Mouse (Mus musculus) liver, embryonic 12.5 days (tissue): ENCODE results near the gene G0s2. TPM values are rescaled to one million over a fixed set of nuclear protein-coding genes. Genes with fewer than 3 reads are reported as not detected.
"Not testable (repeated sequence)": the region's sequence is repeated elsewhere in the genome, so short reads cannot be mapped to it uniquely, and the experiment has no call there.

Experiments used
- ATAC-seq: fragments of 200-750 bp; cut with Nextera tagmentation; 2 replicates; pipeline ENCODE4 v1.8.0; 2017; ENCODE audit warnings: moderate number of reproducible peaks, mild to moderate bottlenecking, moderate library complexity
- H3K27ac ChIP-seq: fragments of 300-500 bp; sonication (generic); 2 replicates; pipeline ENCODE4 v1.5.1; 2016; ENCODE audit warnings: mild to moderate bottlenecking
- H3K27me3 ChIP-seq: fragments of 300-500 bp; sonication (generic); replicated peaks from 2 replicates; pipeline ENCODE4 v1.6.1; 2016; ENCODE audit warnings: mild to moderate bottlenecking, moderate library complexity
- H3K36me3 ChIP-seq: fragments of 300-500 bp; sonication (generic); 2 replicates; pipeline ENCODE4 v1.6.1; 2016; ENCODE audit warnings: mild to moderate bottlenecking, moderate library complexity
- H3K4me1 ChIP-seq: fragments of 300-500 bp; sonication (generic); 2 replicates; pipeline ENCODE4 v1.6.1; 2016
- H3K4me2 ChIP-seq: fragments of 300-500 bp; sonication (generic); 2 replicates; pipeline ENCODE4 v1.6.1; 2016; ENCODE audit warnings: mild to moderate bottlenecking, moderate library complexity
- H3K4me3 ChIP-seq: fragments of 300-500 bp; sonication (generic); 2 replicates; pipeline ENCODE4 v1.5.1; 2016; ENCODE audit warnings: mild to moderate bottlenecking, moderate library complexity
- H3K9ac ChIP-seq: fragments of 300-500 bp; sonication (generic); 2 replicates; pipeline ENCODE4 v1.6.1; 2016; ENCODE audit warnings: mild to moderate bottlenecking, moderate library complexity
- H3K9me3 ChIP-seq: fragments of 300-500 bp; sonication (generic); replicated peaks from 2 replicates; pipeline ENCODE4 v1.6.1; 2016; ENCODE audit warnings: mild to moderate bottlenecking, moderate library complexity
- WGBS: fragments of 180-500 bp; shearing (Covaris S2); methylation state at CpG from one replicate; pipeline ENCODE4 v1.1.7; 2016; ENCODE audit not compliant: insufficient replicate concordance; 5-methylcytosine and 5-hydroxymethylcytosine counted together
- polyA plus RNA-seq: library from polyadenylated mRNA; unstranded; fragments of >200 nt; fragmentation: Nextera tagmentation; extraction: Ambion mirVana; gene quantifications from 2 replicates; pipeline ENCODE4 v1.2.1, GENCODE M21; 2016

G0s2 gene
- polyA plus RNA-seq, 1 experiment from 2014 or later, result 27.0 TPM

GRCm38 (mm10) chr1:193261897-193262548 lies 11.0 kb downstream of the G0s2 start:
- no peaks in the 10 kb centered on the region for H3K36me3 ChIP-seq
- no peaks in the 10 kb centered on the region for H3K4me1 ChIP-seq
- H3K9me3 ChIP-seq, result no peaks in the 10 kb centered on the region
- 56% methylated on average over 7 of the region's 7 CpGs for WGBS
- H3K4me3 ChIP-seq, result no peak overlapping the region
- H3K27ac ChIP-seq, result no peak overlapping the region
- H3K27me3 ChIP-seq, result no peaks in the 10 kb centered on the region
- ATAC-seq, result no peak
- no peak overlapping the region for H3K4me2 ChIP-seq
- no peak overlapping the region for H3K9ac ChIP-seq

- Histone ChIP-seq H3K4me1 (no peaks in the 10 kb centered on the region), H3K27me3 (no peaks in the 10 kb centered on the region), H3K9ac (no peak overlapping the region), H3K9me3 (no peaks in the 10 kb centered on the region), H3K36me3 (no peaks in the 10 kb centered on the region), H3K4me2 (no peak overlapping the region), H3K27ac (no peak overlapping the region), H3K4me3 (no peak overlapping the region)
- WGBS, result 70% methylated on average over 9 of the region's 9 CpGs
- ATAC-seq, result no peak
Observed at GRCm38 (mm10) chr1:193259559-193259958, 13.5 kb downstream of the G0s2 start.

DNA sequence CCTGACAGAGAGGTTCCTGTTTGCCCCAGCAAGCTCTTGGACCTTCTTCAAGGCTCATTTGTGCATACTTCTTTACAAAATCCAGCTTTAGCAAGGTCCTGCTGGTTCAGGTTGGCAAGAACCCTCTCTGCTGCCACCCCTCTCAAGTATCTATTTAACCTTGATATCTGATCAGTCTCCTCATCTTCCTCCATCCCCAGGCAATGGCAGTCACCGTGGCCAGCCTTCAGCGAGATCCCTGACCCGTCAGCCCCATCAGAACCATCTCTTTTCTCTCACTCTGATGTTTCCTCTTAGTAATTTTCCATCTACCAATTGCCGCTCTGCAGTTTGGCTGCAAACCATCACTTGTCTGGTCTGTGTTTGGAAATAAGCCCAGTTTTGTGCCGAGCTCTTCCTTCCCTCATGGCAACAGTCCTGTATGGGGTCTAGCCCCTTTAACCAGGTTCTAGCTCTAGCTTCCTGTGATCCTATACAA lies 16.4 kb downstream of the G0s2 start:
- H3K4me2 ChIP-seq, result no peak overlapping the region
- no peaks in the 10 kb centered on the region for H3K9me3 ChIP-seq
- no peak overlapping the region for H3K9ac ChIP-seq
- H3K4me1 ChIP-seq, result no peaks in the 10 kb centered on the region
- H3K27ac ChIP-seq, result no peak overlapping the region
- no peak overlapping the region for H3K4me3 ChIP-seq
- 49% methylated on average over 5 of the region's 5 CpGs for WGBS
- H3K36me3 ChIP-seq, result no peaks in the 10 kb centered on the region
- ATAC-seq, result no peak
- no peaks in the 10 kb centered on the region for H3K27me3 ChIP-seq

- no peaks in the 10 kb centered on the region for H3K36me3 ChIP-seq
- H3K27me3 ChIP-seq, result no peaks in the 10 kb centered on the region
- no peaks in the 10 kb centered on the region for H3K4me1 ChIP-seq
- peak; percentile 42 for ATAC-seq
- H3K4me3 ChIP-seq, result no peak overlapping the region
- H3K4me2 ChIP-seq, result no peak overlapping the region
- no peak overlapping the region for H3K27ac ChIP-seq
- no peaks in the 10 kb centered on the region for H3K9me3 ChIP-seq
- H3K9ac ChIP-seq, result no peak overlapping the region
Observed at GRCm38 (mm10) chr1:193256289-193256577, 16.8 kb downstream of the G0s2 start.

DNA sequence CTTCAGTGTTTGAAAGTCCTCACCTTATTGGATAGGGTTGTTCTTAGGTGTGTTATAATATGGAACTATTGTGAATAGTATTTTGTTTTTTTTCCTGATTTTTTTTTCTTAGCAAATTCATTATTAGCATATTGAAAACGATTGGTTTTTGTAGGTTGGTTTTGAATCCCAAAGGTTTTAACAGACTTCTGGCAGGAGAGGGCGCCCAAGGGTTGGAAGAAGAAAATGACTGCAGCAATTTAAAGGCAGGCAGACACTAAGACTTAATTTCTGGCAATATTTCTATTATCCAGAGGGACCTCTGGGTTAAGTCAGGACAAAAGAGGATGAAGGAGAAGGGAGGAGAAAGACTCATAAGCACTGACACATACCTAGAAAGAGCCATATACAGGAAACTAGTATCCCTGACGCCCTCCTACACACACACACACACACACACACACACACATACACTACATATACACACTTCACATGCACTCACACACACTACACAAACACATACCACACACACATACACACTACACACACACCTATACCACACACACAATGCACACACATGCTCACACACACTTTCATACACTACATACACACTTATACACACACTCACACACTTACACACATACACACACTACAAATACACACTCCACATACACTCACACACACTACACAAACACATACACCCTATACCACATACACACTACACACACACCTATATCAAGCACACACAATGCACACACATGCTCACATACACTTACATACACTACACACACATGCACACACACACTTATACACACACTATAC lies 17.3 kb downstream of the G0s2 start:
- Histone ChIP-seq H3K27me3 (no peaks in the 10 kb centered on the region), H3K9me3 (no peaks in the 10 kb centered on the region), H3K4me2 (no peak overlapping the region), H3K4me3 (no peak overlapping the region), H3K9ac (no peak overlapping the region), H3K36me3 (no peaks in the 10 kb centered on the region), H3K4me1 (no peaks in the 10 kb centered on the region), H3K27ac (no peak overlapping the region)
- peak; percentile 42 for ATAC-seq
- 35% methylated on average over 3 of the region's 3 CpGs for WGBS

DNA sequence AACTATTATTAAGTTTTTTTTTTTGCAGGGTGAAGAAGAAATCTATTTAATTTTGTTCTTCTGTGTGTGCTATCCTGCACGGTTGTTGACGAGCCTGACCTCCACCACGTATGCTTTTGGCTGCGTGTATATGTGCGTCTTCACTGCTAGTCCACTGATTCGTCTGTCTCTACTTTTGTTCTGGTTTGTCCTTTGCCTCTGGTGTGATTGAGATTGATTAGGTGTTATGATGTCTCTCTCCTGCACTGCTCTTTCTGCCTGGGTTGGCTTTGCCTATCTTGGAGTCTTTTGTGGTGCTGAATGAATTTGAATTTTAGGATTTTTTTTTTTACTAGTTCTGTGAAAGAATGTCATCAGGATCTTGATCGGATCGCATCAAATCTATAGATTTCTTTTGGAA lies 18.0 kb downstream of the G0s2 start:
- Histone ChIP-seq H3K4me1 (no peaks in the 10 kb centered on the region), H3K4me3 (no peak overlapping the region), H3K27ac (no peak overlapping the region), H3K4me2 (no peak overlapping the region), H3K9ac (no peak overlapping the region), H3K9me3 (no peaks in the 10 kb centered on the region), H3K27me3 (no peaks in the 10 kb centered on the region), H3K36me3 (no peaks in the 10 kb centered on the region)
- 59% methylated on average over 8 of the region's 8 CpGs for WGBS
- ATAC-seq, result no peak

- H3K9ac ChIP-seq, H3K4me2 ChIP-seq, ATAC-seq, H3K9me3 ChIP-seq, H3K27ac ChIP-seq, H3K36me3 ChIP-seq, H3K27me3 ChIP-seq, H3K4me3 ChIP-seq, H3K4me1 ChIP-seq: not testable (repeated sequence)
- 49% methylated on average over 3 of the region's 3 CpGs for WGBS
Observed at GRCm38 (mm10) chr1:193253895-193254294, 19.1 kb downstream of the G0s2 start.

GRCm38 (mm10) chr1:193252616-193253015 lies 20.4 kb downstream of the G0s2 start:
- no peak overlapping the region for H3K4me2 ChIP-seq
- H3K9ac ChIP-seq, result no peak overlapping the region
- H3K9me3 ChIP-seq, result no peaks in the 10 kb centered on the region
- no peak overlapping the region for H3K4me3 ChIP-seq
- no peaks in the 10 kb centered on the region for H3K27me3 ChIP-seq
- no peaks in the 10 kb centered on the region for H3K4me1 ChIP-seq
- no peaks in the 10 kb centered on the region for H3K36me3 ChIP-seq
- no peak for ATAC-seq
- WGBS, result 43% methylated on average over 5 of the region's 5 CpGs
- H3K27ac ChIP-seq, result no peak overlapping the region

- no peaks in the 10 kb centered on the region for H3K4me1 ChIP-seq
- 67% methylated on average over 7 of the region's 7 CpGs for WGBS
- no peaks in the 10 kb centered on the region for H3K27me3 ChIP-seq
- H3K4me3 ChIP-seq, result no peak overlapping the region
- H3K9ac ChIP-seq, result no peak overlapping the region
- no peak for ATAC-seq
- no peaks in the 10 kb centered on the region for H3K9me3 ChIP-seq
- no peak overlapping the region for H3K4me2 ChIP-seq
- H3K36me3 ChIP-seq, result no peaks in the 10 kb centered on the region
- H3K27ac ChIP-seq, result no peak overlapping the region
Observed at GRCm38 (mm10) chr1:193251386-193251785, 21.6 kb downstream of the G0s2 start.

GRCm38 (mm10) chr1:193250026-193250425 lies 23.0 kb downstream of the G0s2 start:
- H3K36me3 ChIP-seq, result no peaks in the 10 kb centered on the region
- no peak for ATAC-seq
- WGBS, result 64% methylated on average over 2 of the region's 2 CpGs
- H3K27ac ChIP-seq, result no peak overlapping the region
- no peaks in the 10 kb centered on the region for H3K27me3 ChIP-seq
- H3K4me2 ChIP-seq, result no peak overlapping the region
- H3K4me1 ChIP-seq, result no peaks in the 10 kb centered on the region
- no peak overlapping the region for H3K9ac ChIP-seq
- no peak overlapping the region for H3K4me3 ChIP-seq
- H3K9me3 ChIP-seq, result no peaks in the 10 kb centered on the region

DNA sequence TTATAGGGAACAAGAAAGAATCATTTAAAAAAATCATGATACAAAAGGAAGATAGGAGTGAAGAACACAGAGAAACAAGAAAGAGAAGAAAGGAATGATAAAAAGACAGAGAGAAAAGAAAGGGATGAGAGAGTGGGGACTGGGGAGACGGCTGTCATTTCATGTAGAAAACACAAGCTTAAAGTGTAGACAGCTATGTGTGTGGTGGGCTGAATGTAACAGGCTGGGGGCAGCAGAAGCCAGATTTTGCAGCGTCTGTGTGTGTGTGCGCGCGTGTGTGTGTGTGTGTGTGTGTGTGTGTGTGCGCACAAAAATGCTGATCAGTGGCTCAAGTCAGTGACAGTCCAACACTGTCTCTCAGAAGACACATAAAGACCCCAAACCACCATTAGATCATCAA lies 28.8 kb downstream of the G0s2 start:
- no peaks in the 10 kb centered on the region for H3K9me3 ChIP-seq
- no peaks in the 10 kb centered on the region for H3K27me3 ChIP-seq
- WGBS, result 84% methylated on average over 6 of the region's 6 CpGs
- no peak overlapping the region for H3K27ac ChIP-seq
- no peak overlapping the region for H3K4me3 ChIP-seq
- ATAC-seq, result no peak
- H3K9ac ChIP-seq, result no peak overlapping the region
- H3K36me3 ChIP-seq, result no peaks in the 10 kb centered on the region
- no peaks in the 10 kb centered on the region for H3K4me1 ChIP-seq
- no peak overlapping the region for H3K4me2 ChIP-seq

DNA sequence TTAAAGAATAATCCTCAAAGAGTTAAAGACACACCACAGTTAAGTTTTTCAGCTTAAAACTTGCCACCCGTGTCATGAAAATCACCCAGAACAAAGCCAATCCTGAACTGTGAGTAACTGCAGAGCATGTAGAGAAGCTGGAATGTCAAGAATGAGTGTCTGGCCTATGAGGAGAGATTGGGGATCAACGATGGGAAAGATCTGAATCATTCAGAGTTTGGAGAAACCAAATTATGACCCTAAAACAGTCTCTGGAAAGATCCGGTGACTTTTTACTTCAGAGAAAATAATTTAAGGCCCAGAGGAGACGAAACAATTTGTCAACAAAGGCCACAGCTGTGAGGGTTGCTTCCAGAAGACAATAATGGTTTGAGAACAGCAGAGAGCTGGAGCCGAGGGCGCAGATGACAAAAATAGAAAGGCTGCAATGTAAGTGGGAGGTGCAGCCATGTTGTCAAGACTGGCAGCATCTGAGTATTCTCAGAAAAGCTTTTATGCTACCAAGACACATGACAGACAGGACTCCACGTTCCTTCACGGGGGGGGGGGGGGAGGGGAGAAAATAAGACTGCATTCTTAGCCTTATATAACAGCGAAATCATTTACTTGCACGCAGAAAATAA lies 29.3 kb downstream of the G0s2 start:
- Histone ChIP-seq H3K4me2 (no peak overlapping the region), H3K27ac (no peak overlapping the region), H3K9me3 (no peaks in the 10 kb centered on the region), H3K36me3 (no peaks in the 10 kb centered on the region), H3K9ac (no peak overlapping the region), H3K27me3 (no peaks in the 10 kb centered on the region), H3K4me3 (no peak overlapping the region), H3K4me1 (no peaks in the 10 kb centered on the region)
- WGBS, result 63% methylated on average over 10 of the region's 10 CpGs
- ATAC-seq, result no peak
